Mouse (Mus musculus) intestine, embryonic 16.5 days (tissue): ENCODE data around the gene Trim44. TPM values are rescaled to one million over a fixed set of nuclear protein-coding genes. Genes with fewer than 3 reads are reported as not detected.

Experiments
- ATAC-seq: fragments of 200-750 bp; cut with Nextera tagmentation; 2 replicates; pipeline ENCODE4 v1.8.0; 2017; ENCODE audit warnings: moderate TSS enrichment, moderate library complexity
- H3K27ac ChIP-seq: fragments of 300-500 bp; sonication (generic); 2 replicates; pipeline ENCODE4 v1.5.1; 2014; ENCODE audit warnings: mild to moderate bottlenecking, low read length
- H3K27me3 ChIP-seq: fragments of 300-500 bp; sonication (generic); replicated peaks from 2 replicates; pipeline ENCODE4 v1.6.1; 2014; ENCODE audit warnings: low read length, control low read depth, mixed read lengths; ENCODE audit not compliant: control insufficient read depth, insufficient read depth
- H3K36me3 ChIP-seq: fragments of 300-500 bp; sonication (generic); 2 replicates; pipeline ENCODE4 v1.6.1; 2014; ENCODE audit warnings: low read length, control low read depth; ENCODE audit not compliant: control insufficient read depth, insufficient read depth
- H3K4me1 ChIP-seq: fragments of 300-500 bp; sonication (generic); 2 replicates; pipeline ENCODE4 v1.6.1; 2014; ENCODE audit warnings: low read length, control low read depth, mixed read lengths; ENCODE audit not compliant: control insufficient read depth, insufficient read depth
- H3K4me2 ChIP-seq: fragments of 300-500 bp; sonication (generic); 2 replicates; pipeline ENCODE4 v1.6.1; 2014; ENCODE audit warnings: low read depth, low read length, control low read depth
- H3K4me3 ChIP-seq: fragments of 300-500 bp; sonication (generic); 2 replicates; pipeline ENCODE4 v1.5.1; 2014; ENCODE audit warnings: mild to moderate bottlenecking, low read length
- H3K9ac ChIP-seq: fragments of 300-500 bp; sonication (generic); 2 replicates; pipeline ENCODE4 v1.6.1; 2014; ENCODE audit warnings: low read depth, low read length
- H3K9me3 ChIP-seq: fragments of 300-500 bp; sonication (generic); 2 replicates; pipeline ENCODE4 v1.6.1; 2016; ENCODE audit warnings: low read length, control low read depth; ENCODE audit not compliant: control insufficient read depth
- WGBS: fragments of 180-500 bp; shearing (Covaris S2); extraction: QIAGEN DNeasy Blood & Tissue Kit; methylation state at CpG from one replicate; pipeline ENCODE4 v1.1.7; 2014; 5-methylcytosine and 5-hydroxymethylcytosine counted together
- polyA plus RNA-seq: library from polyadenylated mRNA; unstranded; fragments of >200 nt; fragmentation: Nextera tagmentation; extraction: Ambion mirVana; gene quantifications from 2 replicates; pipeline ENCODE4 v1.2.1, GENCODE M21; 2015

Trim44 gene
- polyA plus RNA-seq, 1 experiment from 2014 or later: 10.2 TPM

GRCm38 (mm10) chr2:102377370-102377769 is 30.3 kb downstream of the Trim44 start:
- WGBS: 94% methylated on average over 2 of the region's 2 CpGs
- Histone ChIP-seq H3K9ac (no peak overlapping the region), H3K4me2 (no peak overlapping the region), H3K36me3 (no peaks in the 10 kb centered on the region), H3K9me3 (no peaks in the 10 kb centered on the region), H3K4me3 (no peak overlapping the region), H3K27me3 (no peaks in the 10 kb centered on the region), H3K4me1 (no peaks in the 10 kb centered on the region), H3K27ac (no peak overlapping the region)
- ATAC-seq: no peak

- Histone ChIP-seq H3K9ac (no peak overlapping the region), H3K9me3 (no peaks in the 10 kb centered on the region), H3K27ac (no peak overlapping the region), H3K4me3 (no peak overlapping the region), H3K36me3 (no peaks in the 10 kb centered on the region), H3K4me1 (no peaks in the 10 kb centered on the region), H3K4me2 (no peak overlapping the region), H3K27me3 (no peaks in the 10 kb centered on the region)
- 51% methylated on average over 3 of the region's 3 CpGs for WGBS
- ATAC-seq: no peak
Measured at GRCm38 (mm10) chr2:102373406-102374105, 34.1 kb downstream of the Trim44 start.

GRCm38 (mm10) chr2:102372690-102373089 is 34.9 kb downstream of the Trim44 start:
- no peaks in the 10 kb centered on the region for H3K36me3 ChIP-seq
- H3K4me1 ChIP-seq: no peaks in the 10 kb centered on the region
- H3K4me2 ChIP-seq: no peak overlapping the region
- no peak overlapping the region for H3K9ac ChIP-seq
- H3K27me3 ChIP-seq: no peaks in the 10 kb centered on the region
- H3K4me3 ChIP-seq: no peak overlapping the region
- H3K9me3 ChIP-seq: no peaks in the 10 kb centered on the region
- no peak overlapping the region for H3K27ac ChIP-seq
- no peak for ATAC-seq

GRCm38 (mm10) chr2:102371332-102371731 is 36.3 kb downstream of the Trim44 start:
- no peaks in the 10 kb centered on the region for H3K36me3 ChIP-seq
- no peaks in the 10 kb centered on the region for H3K27me3 ChIP-seq
- H3K4me3 ChIP-seq: no peak overlapping the region
- H3K27ac ChIP-seq: no peak overlapping the region
- H3K4me2 ChIP-seq: no peak overlapping the region
- H3K4me1 ChIP-seq: no peaks in the 10 kb centered on the region
- H3K9me3 ChIP-seq: no peaks in the 10 kb centered on the region
- no peak for ATAC-seq
- no peak overlapping the region for H3K9ac ChIP-seq

- H3K4me3 ChIP-seq: no peak overlapping the region
- no peak overlapping the region for H3K27ac ChIP-seq
- ATAC-seq: no peak
- no peak overlapping the region for H3K4me2 ChIP-seq
- no peaks in the 10 kb centered on the region for H3K9me3 ChIP-seq
- no peak overlapping the region for H3K9ac ChIP-seq
- 84% methylated on average over 7 of the region's 7 CpGs for WGBS
- H3K36me3 ChIP-seq: no peaks in the 10 kb centered on the region
- H3K27me3 ChIP-seq: no peaks in the 10 kb centered on the region
- H3K4me1 ChIP-seq: 0 out of 2 replicates have a peak, but pooled peaks cover 4% of the 10 kb centered on the region
Measured at GRCm38 (mm10) chr2:102365983-102366545, 41.6 kb downstream of the Trim44 start.

- Histone ChIP-seq H3K36me3 (no peaks in the 10 kb centered on the region), H3K27ac (no peak overlapping the region), H3K27me3 (no peaks in the 10 kb centered on the region), H3K9ac (no peak overlapping the region), H3K4me1 (0 out of 2 replicates have a peak, but pooled peaks cover 4% of the 10 kb centered on the region), H3K4me2 (no peak overlapping the region), H3K9me3 (no peaks in the 10 kb centered on the region), H3K4me3 (no peak overlapping the region)
- ATAC-seq: no peak
- 79% methylated on average over 4 of the region's 4 CpGs for WGBS
Measured at GRCm38 (mm10) chr2:102364565-102365200, 42.9 kb downstream of the Trim44 start.

- ATAC-seq: no peak
- no peak overlapping the region for H3K4me2 ChIP-seq
- no peak overlapping the region for H3K4me3 ChIP-seq
- H3K27ac ChIP-seq: no peak overlapping the region
- no peaks in the 10 kb centered on the region for H3K9me3 ChIP-seq
- WGBS: 83% methylated on average over 1 of the region's 1 CpGs
- no peaks in the 10 kb centered on the region for H3K36me3 ChIP-seq
- H3K27me3 ChIP-seq: no peaks in the 10 kb centered on the region
- no peak overlapping the region for H3K9ac ChIP-seq
- H3K4me1 ChIP-seq: 0 out of 2 replicates have a peak, but pooled peaks cover 4% of the 10 kb centered on the region
Measured at GRCm38 (mm10) chr2:102362896-102363530, 44.6 kb downstream of the Trim44 start.

- no peak for ATAC-seq
Measured at GRCm38 (mm10) chr2:102362266-102362665, 45.4 kb downstream of the Trim44 start.

GRCm38 (mm10) chr2:102356879-102357695 is 50.5 kb downstream of the Trim44 start:
- ATAC-seq: no peak
- Histone ChIP-seq H3K4me3 (no peak overlapping the region), H3K36me3 (peaks cover 5% of the 10 kb centered on the region), H3K4me2 (no peak overlapping the region), H3K27ac (no peak overlapping the region), H3K27me3 (no peaks in the 10 kb centered on the region), H3K9me3 (no peaks in the 10 kb centered on the region), H3K9ac (no peak overlapping the region), H3K4me1 (no peaks in the 10 kb centered on the region)
- 92% methylated on average over 7 of the region's 7 CpGs for WGBS

More at GRCm38 (mm10) chr2:102362266-102362665, 45.4 kb downstream of the Trim44 start:
- WGBS: 62% methylated on average over 2 of the region's 2 CpGs
- Histone ChIP-seq H3K27me3 (no peaks in the 10 kb centered on the region), H3K4me3 (no peak overlapping the region), H3K9me3 (no peaks in the 10 kb centered on the region), H3K27ac (no peak overlapping the region), H3K36me3 (no peaks in the 10 kb centered on the region), H3K4me2 (no peak overlapping the region), H3K9ac (no peak overlapping the region), H3K4me1 (0 out of 2 replicates have a peak, but pooled peaks cover 4% of the 10 kb centered on the region)
